Comparison of ENCODE assay signal across 8 mouse cellular contexts in genomic region chr13:21160657-21161590, GRCm38 (mm10). TPM values are rescaled to one million over a fixed set of nuclear protein-coding genes. Genes with fewer than 3 reads are reported as not detected.
DNase-seq lines count a peak whose midpoint lies in the region; ATAC-seq and TF ChIP-seq lines count a peak whose summit lies in the region.

No protein-coding gene starts in this region.

- intact Hi-C loops in heart, postnatal 36 days (cut with DNase I), result loop anchor here (1.0 to 5.0 kb wide), 4 partner anchors 7 to 166 kb away; no protein-coding TSS in a partner anchor

- no peaks in the 10 kb centered on the region for H3K27me3 ChIP-seq in forebrain, embryonic 15.5 days
- no peaks in the 10 kb centered on the region for H3K27me3 ChIP-seq in lung, embryonic 14.5 days (ENCODE audit: insufficient read depth, low read length)

- peak overlapping the region; percentile 82 for H3K4me3 ChIP-seq in forebrain, embryonic 15.5 days
- H3K4me3 ChIP-seq in lung, embryonic 14.5 days (ENCODE audit: low read depth, low read length), result peak overlapping the region; percentile 65

- H3K9ac ChIP-seq in forebrain, embryonic 15.5 days (replicated peaks), result peak overlapping the region; percentile 61
- H3K9ac ChIP-seq in lung, embryonic 14.5 days, result peak overlapping the region; percentile 47; the same call in 1 of the 2 replicates

- WGBS in forebrain, embryonic 15.5 days, result under 1% methylated on average over 32 of the region's 32 CpGs
- under 1% methylated on average over 32 of the region's 32 CpGs for WGBS in lung, embryonic 14.5 days

- peaks cover 19% of the 10 kb centered on the region for H3K4me1 ChIP-seq in forebrain, embryonic 15.5 days
- no peaks in the 10 kb centered on the region for H3K4me1 ChIP-seq in lung, embryonic 14.5 days (ENCODE audit: insufficient read depth)

- peak; percentile 90 for DNase-seq in ES-CJ7 (ENCODE audit: low read depth, low spot score)
- DNase-seq in cerebellum, adult 11-12 months, result peak; percentile 84
- DNase-seq in heart, postnatal 36 days, result peak; percentile 96 to 99
- peak; percentile 82 to 96 for DNase-seq in layer of hippocampus, adult 8-10 months (ENCODE audit: low spot score in 2 of 2)
- DNase-seq in lung, embryonic 14.5 days, result peak; percentile 98
- DNase-seq in thymus, adult 18-20 months, result peak; percentile 74 to 82

- peak overlapping the region; percentile 45; the same call in 1 of the 2 replicates for H3K27ac ChIP-seq in forebrain, embryonic 15.5 days (replicated peaks)
- H3K27ac ChIP-seq in lung, embryonic 14.5 days (ENCODE audit: low read depth), result no peak overlapping the region

- H3K36me3 ChIP-seq in forebrain, embryonic 15.5 days, result no peaks in the 10 kb centered on the region
- no peaks in the 10 kb centered on the region for H3K36me3 ChIP-seq in lung, embryonic 14.5 days (ENCODE audit: insufficient read depth)

- no peak for TF ChIP-seq CTCF in lung, embryonic 14.5 days (IDR thresholded peaks at IDR 0.05; ENCODE audit: low read depth)

- H3K4me2 ChIP-seq in forebrain, embryonic 15.5 days (replicated peaks), result peak overlapping the region; percentile 95
- H3K4me2 ChIP-seq in lung, embryonic 14.5 days, result peak overlapping the region; percentile 92

- H3K9me3 ChIP-seq in forebrain, embryonic 15.5 days, result no peaks in the 10 kb centered on the region
- no peaks in the 10 kb centered on the region for H3K9me3 ChIP-seq in lung, embryonic 14.5 days (ENCODE audit: low read depth, low read length)

- peak; percentile 89 for ATAC-seq in forebrain, embryonic 15.5 days (replicated peaks)
- ATAC-seq in lung, embryonic 14.5 days (ENCODE audit: insufficient read depth), result peak; percentile 83
- ATAC-seq in neutrophil, adult 5-6 weeks (ENCODE audit: extremely low read depth, insufficient number of reproducible peaks, low FRiP score, poor library complexity, severe bottlenecking), result peak; percentile 71

RNA-seq across cellular contexts. Expression of gene Olfr1368, which starts 15.3 kb away (rescaled TPM):
- not detected in 2 replicates for polyA plus RNA-seq in forebrain, embryonic 15.5 days (2015; fragmentation: Nextera tagmentation; extraction: Ambion mirVana)
- total RNA-seq in heart, postnatal 36 days (2021), result not detected
- total RNA-seq in layer of hippocampus, adult 8-10 months (2022), result not detected
- polyA plus RNA-seq in lung, embryonic 14.5 days (2014; fragmentation: Nextera tagmentation; extraction: Ambion mirVana), result not detected in 2 replicates
- not detected in 2 replicates for total RNA-seq in neutrophil, adult 5-6 weeks (2017)

RNA-seq across cellular contexts. Expression of gene Trim27, which starts 18.3 kb away (rescaled TPM):
- 98.8 and 101 TPM in 2 replicates for polyA plus RNA-seq in forebrain, embryonic 15.5 days (2015; fragmentation: Nextera tagmentation; extraction: Ambion mirVana)
- total RNA-seq in heart, postnatal 36 days (2021), result 10 to 100 TPM; 19.7 to 20.0 TPM
- 10 to 100 TPM; 37.2 to 44.2 (median 40.2) TPM for total RNA-seq in layer of hippocampus, adult 8-10 months (2022)
- polyA plus RNA-seq in lung, embryonic 14.5 days (2014; fragmentation: Nextera tagmentation; extraction: Ambion mirVana), result 158 and 173 TPM in 2 replicates
- 85.7 and 96.0 TPM in 2 replicates for total RNA-seq in neutrophil, adult 5-6 weeks (2017)

RNA-seq across cellular contexts. Expression of gene Olfr263, which starts 31.5 kb away (rescaled TPM):
- polyA plus RNA-seq in forebrain, embryonic 15.5 days (2015; fragmentation: Nextera tagmentation; extraction: Ambion mirVana), result not detected in 2 replicates
- not detected for total RNA-seq in heart, postnatal 36 days (2021)
- not detected for total RNA-seq in layer of hippocampus, adult 8-10 months (2022)
- polyA plus RNA-seq in lung, embryonic 14.5 days (2014; fragmentation: Nextera tagmentation; extraction: Ambion mirVana), result not detected in 2 replicates
- not detected in 2 replicates for total RNA-seq in neutrophil, adult 5-6 weeks (2017)

RNA-seq across cellular contexts. Expression of gene Olfr1369-ps1, which starts 49.6 kb away (rescaled TPM):
- polyA plus RNA-seq in forebrain, embryonic 15.5 days (2015; fragmentation: Nextera tagmentation; extraction: Ambion mirVana), result 0.06 TPM in 1 of 2 replicates, not detected in the other
- not detected for total RNA-seq in heart, postnatal 36 days (2021)
- under 1 TPM in 1 of 4 experiments, not detected in 3; 0.08 TPM for total RNA-seq in layer of hippocampus, adult 8-10 months (2022)
- 0.05 TPM in 1 of 2 replicates, not detected in the other for polyA plus RNA-seq in lung, embryonic 14.5 days (2014; fragmentation: Nextera tagmentation; extraction: Ambion mirVana)
- not detected in 2 replicates for total RNA-seq in neutrophil, adult 5-6 weeks (2017)
